Mouse (Mus musculus): ENCODE measurements at regions not wholly inside any gene's neighbourhood (a gene's known extent, or its start where the extent isn't known, plus 50 kb on each side); places are given as distances from the start of the nearest gene placed in this dataset.
"Not testable (repeated sequence)": the region's sequence is repeated elsewhere in the genome, so short reads cannot be mapped to it uniquely, and the experiment has no call there.

DNA sequence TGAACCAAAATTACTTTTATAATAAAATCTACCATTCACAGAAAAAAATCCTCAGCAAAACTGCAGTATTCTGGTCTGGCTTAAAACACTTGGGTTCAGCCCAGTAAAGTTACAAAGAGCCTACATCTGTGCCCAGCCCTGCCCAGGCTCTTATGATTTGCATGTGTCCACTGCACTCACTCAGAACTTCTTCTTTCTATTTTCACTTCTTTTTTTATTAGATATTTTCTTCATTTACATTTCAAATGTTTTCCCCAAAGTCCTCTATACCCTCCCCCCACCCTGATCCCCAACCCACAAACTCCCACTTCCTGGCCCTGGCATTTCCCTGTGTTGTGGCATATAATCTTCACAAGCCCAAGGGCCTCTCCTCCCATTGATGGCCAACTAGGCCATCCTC is 1442.4 kb upstream of the Tacstd2 start:
- no peak overlapping the region for H3K4me3 ChIP-seq (ENCODE audit: low read depth, low read length)
- DNase-seq (ENCODE audit: low spot score) (no peak), ATAC-seq (no peak)
- H3K4me1 ChIP-seq (ENCODE audit: insufficient read depth, low read depth, low read length) = no peaks in the 10 kb centered on the region
- H3K27ac ChIP-seq (ENCODE audit: low read length) = no peak overlapping the region
- no peaks in the 10 kb centered on the region for H3K36me3 ChIP-seq (ENCODE audit: insufficient read depth, low read length)
- H3K9me3 ChIP-seq (ENCODE audit: low read length) = no peaks in the 10 kb centered on the region
- no peak for TF ChIP-seq CTCF (IDR thresholded peaks at IDR 0.05)
- no peak for TF ChIP-seq EP300 (IDR thresholded peaks at IDR 0.05)
- H3K27me3 ChIP-seq (replicated peaks; ENCODE audit: insufficient read depth, low read length) = no peaks in the 10 kb centered on the region
- H3K9ac ChIP-seq (replicated peaks; ENCODE audit: low read depth) = no peak overlapping the region
- no peak overlapping the region for H3K4me2 ChIP-seq (replicated peaks; ENCODE audit: low read depth, low read length)

DNA sequence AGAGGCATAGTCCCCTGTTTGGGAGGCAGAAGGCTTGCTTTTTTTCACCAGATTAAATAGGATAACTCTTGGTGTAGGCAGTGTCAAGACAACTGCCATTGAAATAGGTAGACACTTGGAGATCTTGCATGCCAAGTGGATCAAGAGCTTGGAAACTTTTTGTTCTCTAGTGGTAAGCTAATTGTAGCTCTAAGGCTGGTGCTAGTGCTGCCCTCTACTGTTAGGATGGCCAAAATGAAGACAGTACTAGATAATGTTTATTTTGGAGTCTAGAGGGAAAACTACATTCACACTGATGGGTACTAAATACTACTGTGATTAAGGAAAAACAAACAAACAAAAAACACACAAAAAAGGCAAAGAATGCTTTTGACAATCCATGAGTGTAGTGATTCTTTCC is 1428.4 kb upstream of the Tacstd2 start:
- no peak overlapping the region for H3K27ac ChIP-seq (ENCODE audit: low read length)
- H3K9ac ChIP-seq (replicated peaks; ENCODE audit: low read depth) = no peak overlapping the region
- no peak overlapping the region for H3K4me3 ChIP-seq (ENCODE audit: low read depth, low read length)
- no peaks in the 10 kb centered on the region for H3K9me3 ChIP-seq (ENCODE audit: low read length)
- no peaks in the 10 kb centered on the region for H3K36me3 ChIP-seq (ENCODE audit: insufficient read depth, low read length)
- H3K27me3 ChIP-seq (replicated peaks; ENCODE audit: insufficient read depth, low read length) = no peaks in the 10 kb centered on the region
- no peaks in the 10 kb centered on the region for H3K4me1 ChIP-seq (ENCODE audit: insufficient read depth, low read depth, low read length)
- ATAC-seq (no peak), DNase-seq (ENCODE audit: low spot score) (no peak)
- H3K4me2 ChIP-seq (replicated peaks; ENCODE audit: low read depth, low read length) = no peak overlapping the region
- TF ChIP-seq EP300 (IDR thresholded peaks at IDR 0.05) = no peak
- TF ChIP-seq CTCF (IDR thresholded peaks at IDR 0.05) = no peak

DNA sequence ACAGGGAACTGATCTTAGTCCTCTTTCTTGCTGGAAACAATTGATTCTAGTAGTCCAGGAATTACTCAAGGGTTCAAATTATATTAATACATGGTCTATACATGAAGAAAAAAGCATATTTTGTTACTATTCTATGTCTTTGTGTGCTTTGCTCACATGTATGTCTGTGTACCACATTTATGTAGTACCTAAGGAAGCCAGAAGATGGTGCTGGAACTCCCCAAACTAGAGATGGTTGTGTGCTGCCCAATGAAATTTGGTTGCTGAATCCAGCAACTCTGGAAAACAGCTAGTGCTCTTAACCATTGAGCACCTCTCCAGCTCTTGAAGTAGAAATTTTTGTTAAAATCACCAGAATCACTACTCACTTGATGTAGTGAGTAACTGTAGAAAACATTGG is 1402.5 kb upstream of the Tacstd2 start:
- not testable (repeated sequence) for H3K27ac ChIP-seq (ENCODE audit: low read length); H3K4me1 ChIP-seq (ENCODE audit: insufficient read depth, low read depth, low read length); H3K4me2 ChIP-seq (replicated peaks; ENCODE audit: low read depth, low read length); DNase-seq (ENCODE audit: low spot score); H3K27me3 ChIP-seq (replicated peaks; ENCODE audit: insufficient read depth, low read length); H3K9ac ChIP-seq (replicated peaks; ENCODE audit: low read depth); ATAC-seq; H3K36me3 ChIP-seq (ENCODE audit: insufficient read depth, low read length); H3K9me3 ChIP-seq (ENCODE audit: low read length); H3K4me3 ChIP-seq (ENCODE audit: low read depth, low read length)

GRCm38 (mm10) chr6:68931860-68932259 is 1396.3 kb upstream of the Tacstd2 start:
- H3K4me1 ChIP-seq (ENCODE audit: insufficient read depth, low read depth, low read length); H3K4me3 ChIP-seq (ENCODE audit: low read depth, low read length); H3K9ac ChIP-seq (replicated peaks; ENCODE audit: low read depth); H3K36me3 ChIP-seq (ENCODE audit: insufficient read depth, low read length); H3K27me3 ChIP-seq (replicated peaks; ENCODE audit: insufficient read depth, low read length); DNase-seq (ENCODE audit: low spot score); H3K9me3 ChIP-seq (ENCODE audit: low read length); ATAC-seq; H3K4me2 ChIP-seq (replicated peaks; ENCODE audit: low read depth, low read length); H3K27ac ChIP-seq (ENCODE audit: low read length): not testable (repeated sequence)

DNA sequence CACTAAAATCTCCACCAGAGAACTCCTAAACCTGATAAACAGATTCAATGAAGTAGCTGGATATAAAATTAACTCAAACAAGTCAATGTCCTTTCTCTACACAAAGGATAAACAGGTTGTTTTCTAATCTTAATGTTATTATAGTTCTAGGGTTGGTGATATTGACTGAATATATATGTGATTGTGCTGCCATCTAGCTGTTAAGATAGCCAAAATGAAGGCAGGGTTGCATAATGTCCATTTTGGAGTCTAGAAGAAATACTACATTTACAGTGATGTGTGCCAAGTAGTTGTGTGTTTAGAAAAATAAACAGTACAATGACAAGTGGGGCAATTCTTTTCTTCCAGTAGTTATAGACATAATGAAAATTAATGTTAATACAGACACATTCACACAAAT is 1379.9 kb upstream of the Tacstd2 start:
- no peak overlapping the region for H3K9ac ChIP-seq (replicated peaks; ENCODE audit: low read depth)
- DNase-seq (ENCODE audit: low spot score) (no peak), ATAC-seq (no peak)
- no peak overlapping the region for H3K4me2 ChIP-seq (replicated peaks; ENCODE audit: low read depth, low read length)
- no peaks in the 10 kb centered on the region for H3K4me1 ChIP-seq (ENCODE audit: insufficient read depth, low read depth, low read length)
- H3K36me3 ChIP-seq (ENCODE audit: insufficient read depth, low read length) = no peaks in the 10 kb centered on the region
- H3K27me3 ChIP-seq (replicated peaks; ENCODE audit: insufficient read depth, low read length) = no peaks in the 10 kb centered on the region
- no peak overlapping the region for H3K4me3 ChIP-seq (ENCODE audit: low read depth, low read length)
- H3K9me3 ChIP-seq (ENCODE audit: low read length) = no peaks in the 10 kb centered on the region
- H3K27ac ChIP-seq (ENCODE audit: low read length) = no peak overlapping the region
- TF ChIP-seq EP300 (IDR thresholded peaks at IDR 0.05) (no peak), CTCF (IDR thresholded peaks at IDR 0.05) (no peak)

DNA sequence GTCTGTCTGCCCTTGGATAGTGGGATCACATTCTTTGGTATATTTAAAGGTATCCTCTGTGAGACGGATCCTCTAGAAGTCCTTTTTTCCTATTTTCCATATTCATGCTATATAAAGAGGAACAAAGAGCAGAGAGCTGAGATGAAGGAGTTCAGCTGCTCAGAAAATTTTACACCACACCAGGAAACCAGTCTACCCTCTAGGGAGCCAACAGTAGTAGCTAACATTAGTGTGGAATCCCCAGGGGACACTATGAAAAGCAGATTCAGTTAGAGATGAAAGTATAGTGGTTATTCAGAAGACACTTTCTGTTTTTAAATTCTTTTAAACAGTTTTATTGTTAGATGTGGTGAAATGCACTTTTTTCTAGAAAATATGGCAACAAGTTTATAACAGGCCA is 1348.5 kb upstream of the Tacstd2 start:
- Histone ChIP-seq H3K36me3 (ENCODE audit: insufficient read depth, low read length) (no peaks in the 10 kb centered on the region), H3K27me3 (replicated peaks; ENCODE audit: insufficient read depth, low read length) (no peaks in the 10 kb centered on the region), H3K4me1 (ENCODE audit: insufficient read depth, low read depth, low read length) (no peaks in the 10 kb centered on the region), H3K9ac (replicated peaks; ENCODE audit: low read depth) (no peak overlapping the region), H3K9me3 (ENCODE audit: low read length) (no peaks in the 10 kb centered on the region), H3K4me3 (ENCODE audit: low read depth, low read length) (no peak overlapping the region), H3K27ac (ENCODE audit: low read length) (no peak overlapping the region), H3K4me2 (replicated peaks; ENCODE audit: low read depth, low read length) (no peak overlapping the region)
- TF ChIP-seq EP300 (IDR thresholded peaks at IDR 0.05) (no peak), CTCF (IDR thresholded peaks at IDR 0.05) (no peak)
- 86% methylated on average over 1 of the region's 1 CpGs for WGBS
- ATAC-seq (no peak), DNase-seq (ENCODE audit: low spot score) (no peak)

- not testable (repeated sequence) for H3K9me3 ChIP-seq (ENCODE audit: low read length); H3K36me3 ChIP-seq (ENCODE audit: insufficient read depth, low read length); DNase-seq (ENCODE audit: low spot score); H3K27me3 ChIP-seq (replicated peaks; ENCODE audit: insufficient read depth, low read length); H3K27ac ChIP-seq (ENCODE audit: low read length); ATAC-seq; H3K4me3 ChIP-seq (ENCODE audit: low read depth, low read length); H3K9ac ChIP-seq (replicated peaks; ENCODE audit: low read depth); H3K4me1 ChIP-seq (ENCODE audit: insufficient read depth, low read depth, low read length); H3K4me2 ChIP-seq (replicated peaks; ENCODE audit: low read depth, low read length)
Measured at GRCm38 (mm10) chr6:68852761-68853160, 1317.2 kb upstream of the Tacstd2 start.
